Mouse (Mus musculus) heart, postnatal 36 days (tissue): ENCODE data around the gene Ncapg. TPM values are rescaled to one million over a fixed set of nuclear protein-coding genes. Genes with fewer than 3 reads are reported as not detected.

ENCODE experiments used
- DNase-seq, 2 experiments: peaks; one replicate each; pipeline ENCODE4 v3.0.0; 2021 to 2022
- intact Hi-C: fragments of 180-260 bp; cut with DNase I; formaldehyde crosslinking; loops from one replicate; pipeline ENCODE4 v1.15.1; 2025
- total RNA-seq, 2 experiments: library from RNA; stranded (reverse); gene quantifications; 2 replicates each; pipeline ENCODE4 v1.2.3; 2021

Gene Ncapg
- total RNA-seq, 2 experiments from 2014 or later: 0.39 to 0.41 TPM

DNA sequence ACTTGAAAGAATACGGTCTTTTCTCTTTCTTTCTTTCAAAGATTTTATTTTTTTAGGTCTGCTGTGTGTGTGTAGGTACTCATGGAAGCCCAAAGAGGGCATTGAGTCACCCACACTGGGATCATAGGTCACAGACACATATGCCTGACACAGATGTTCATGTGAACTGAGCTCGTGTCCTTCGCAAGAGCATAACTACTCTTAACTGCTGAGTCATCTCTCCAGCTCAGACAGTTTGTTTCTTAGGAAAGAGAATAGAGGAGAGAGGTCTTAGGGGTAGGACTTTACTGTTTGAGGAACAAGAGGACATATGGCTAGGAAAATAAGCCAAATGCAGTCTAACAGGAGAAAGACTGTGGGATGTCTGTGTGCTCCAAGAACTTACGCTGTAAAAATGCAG, 19.4 kb downstream of the Ncapg start:
- intact Hi-C loops: no loop called here
- DNase-seq: no peak

DNA sequence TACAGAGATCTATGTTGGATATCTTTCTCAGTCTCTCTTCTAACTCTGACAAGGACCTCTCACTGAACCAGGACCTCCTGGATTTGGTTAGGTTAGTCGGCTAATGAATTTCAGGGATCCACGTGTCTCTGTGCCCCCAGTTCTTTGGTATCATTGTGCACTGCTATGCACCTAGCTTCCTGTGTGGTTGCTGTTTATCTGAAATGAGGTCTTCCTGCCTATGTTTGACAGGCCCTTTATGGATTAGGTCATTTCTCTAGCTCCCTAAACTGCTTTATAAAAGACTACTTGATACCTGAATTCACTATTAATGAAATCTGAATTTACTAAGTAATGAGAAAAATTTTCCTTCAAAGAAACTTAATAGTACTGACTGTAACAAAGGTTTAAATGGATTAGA, 21.1 kb downstream of the Ncapg start:
- intact Hi-C loops: no loop called here
- DNase-seq: no peak

GRCm38 (mm10) chr5:45691678-45692077, 22.0 kb downstream of the Ncapg start:
- intact Hi-C loops: no loop called here
- DNase-seq: no peak

DNA sequence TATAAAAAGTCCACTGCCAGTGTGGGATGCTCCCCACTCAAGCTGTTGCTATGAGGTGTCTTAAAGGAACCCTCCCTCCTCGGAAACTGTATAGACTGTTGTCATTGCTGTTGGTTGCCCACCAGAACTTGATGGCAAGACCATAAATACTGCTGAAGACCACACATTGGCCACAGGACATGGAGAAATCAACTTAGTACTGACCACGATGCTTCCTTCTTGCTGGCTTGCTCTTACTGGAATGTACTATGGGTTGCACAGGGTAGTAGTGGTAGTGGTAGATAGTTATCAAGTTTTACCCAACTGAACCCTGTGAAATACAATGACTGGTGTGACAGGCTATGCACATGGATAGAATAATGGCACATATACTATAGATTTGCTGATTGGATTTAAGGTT, 37.1 kb downstream of the Ncapg start:
- intact Hi-C loops: no loop called here
- DNase-seq: no peak

DNA sequence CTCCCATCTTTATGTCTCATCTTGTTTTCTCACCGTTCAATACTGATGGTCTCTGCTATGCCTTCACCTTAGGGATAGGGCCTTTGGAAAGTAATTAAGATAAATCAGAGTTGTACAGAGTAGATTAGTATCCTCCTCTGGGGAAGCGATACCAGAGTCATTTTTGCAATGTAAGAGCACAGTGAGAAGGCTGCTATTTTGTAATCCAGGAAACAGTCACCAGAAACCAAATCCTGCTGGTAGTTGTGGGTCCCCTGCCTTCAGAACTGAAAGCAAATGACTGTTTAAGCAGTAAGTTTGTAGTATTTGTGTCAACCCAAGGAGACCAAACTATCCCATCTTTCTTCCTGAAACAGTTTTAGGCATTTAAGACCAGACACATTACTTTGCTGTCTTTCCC, 39.9 kb downstream of the Ncapg start:
- intact Hi-C loops: no loop called here

GRCm38 (mm10) chr5:45718848-45719488, 49.2 kb downstream of the Ncapg start:
- intact Hi-C loops: no loop called here
- no peak for DNase-seq

More for the DNA sequence above, 39.9 kb downstream of the Ncapg start:
- no peak for DNase-seq

GRCm38 (mm10) chr5:45733751-45734150, 64.0 kb downstream of the Ncapg start:
- DNase-seq: no peak
- intact Hi-C loops: no loop called here

DNA sequence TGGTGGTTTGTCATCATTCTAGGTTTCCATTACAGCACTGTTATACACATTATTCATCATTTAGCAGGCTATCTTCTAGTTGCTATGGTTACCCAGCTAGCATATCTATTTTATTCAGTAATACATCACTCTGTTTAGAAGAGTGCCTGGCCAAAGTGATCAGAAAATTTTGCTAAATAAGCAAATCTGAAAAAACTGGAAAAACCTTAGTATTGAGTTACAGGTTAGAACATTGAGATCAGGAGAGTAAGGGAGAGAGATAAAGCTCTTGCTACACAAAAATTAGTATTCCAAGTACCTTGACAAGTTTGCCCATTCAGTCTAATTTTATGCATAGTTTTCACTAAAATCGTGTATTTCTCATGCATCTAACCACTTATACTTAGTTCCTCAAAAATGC, 68.2 kb downstream of the Ncapg start:
- no peak for DNase-seq
- intact Hi-C loops: no loop called here

Other genes starting within 250 kb of the Ncapg start
- 10 to 100 TPM; 80.7 to 82.9 TPM for gene Qdpr, start 219.7 kb upstream of the Ncapg start, total RNA-seq
- not detected for gene Clrn2, start 216.2 kb upstream of the Ncapg start, total RNA-seq
- 100 to 1,000 TPM in 1 of 2 experiments, 10 to 100 TPM in 1; 95.5 to 116 TPM for gene Lap3, start 176.5 kb upstream of the Ncapg start, total RNA-seq
- 10 to 100 TPM; 55.0 TPM for gene Med28, start 149.7 kb upstream of the Ncapg start, total RNA-seq
- gene Fam184b, start 30.3 kb upstream of the Ncapg start, total RNA-seq: under 1 TPM; 0.05 to 0.06 TPM
- 1 to 10 TPM; 6.3 to 7.9 TPM for gene Lcorl, start 187.7 kb downstream of the Ncapg start, total RNA-seq